Mouse (Mus musculus) left cerebral cortex, adult 2 months (tissue): Measurements from ENCODE around the gene Wfdc5. TPM values are rescaled to one million over a fixed set of nuclear protein-coding genes. Genes with fewer than 3 reads are reported as not detected.

Source experiments
- DNase-seq, 2 experiments: peaks; one replicate each; pipeline ENCODE4 v3.0.0; 2021 to 2022; ENCODE audit warnings: low spot score in 2 of 2, mixed read lengths in 1 of 2; ENCODE audit errors: extremely low spot score in 1 of 2
- H3K27ac ChIP-seq: fragments of 200-600 bp; 2 replicates; pipeline ENCODE4 v1.8.1; 2022
- H3K4me3 ChIP-seq: fragments of 200-600 bp; 2 replicates; pipeline ENCODE4 v1.8.1; 2022
- CTCF ChIP-seq: fragments of 200-600 bp; IDR thresholded peaks from 2 replicates; pipeline ENCODE4 v1.8.1; 2022; ENCODE audit warnings: antibody characterized with exemption, mild to moderate bottlenecking, moderate library complexity
- intact Hi-C: fragments of 180-260 bp; cut with DNase I; formaldehyde crosslinking; loops from one replicate; pipeline ENCODE4 v1.15.1; 2025
- total RNA-seq, 2 experiments: library from RNA; stranded (reverse); gene quantifications; 2 replicates each; pipeline ENCODE4 v1.2.3; 2021

Wfdc5 gene
- total RNA-seq, 2 experiments from 2014 or later: not detected

DNA sequence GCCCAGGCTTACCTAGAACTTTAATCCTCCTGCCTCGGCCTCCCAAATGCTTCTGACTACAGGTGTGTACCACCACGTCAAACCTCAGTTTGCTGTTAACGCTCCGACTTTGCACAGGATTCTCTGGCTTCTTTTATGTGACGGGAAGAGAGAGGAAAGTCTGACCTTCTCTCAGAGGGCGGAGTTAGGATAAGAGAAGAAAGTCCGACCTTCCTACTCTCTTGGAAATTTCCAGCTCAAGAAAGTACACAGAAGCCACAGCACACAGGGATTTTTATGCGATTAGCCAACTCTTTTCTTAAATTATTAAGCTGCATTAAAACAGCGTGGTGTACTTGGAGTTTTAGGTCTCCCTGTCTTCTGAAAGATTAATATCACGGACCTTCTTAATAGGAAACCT lies 38.0 kb downstream of the Wfdc5 start:
- intact Hi-C loops: no loop called here
- no peak for TF ChIP-seq CTCF
- Histone ChIP-seq H3K27ac (no peak overlapping the region), H3K4me3 (no peak overlapping the region)
- DNase-seq: no peak

DNA sequence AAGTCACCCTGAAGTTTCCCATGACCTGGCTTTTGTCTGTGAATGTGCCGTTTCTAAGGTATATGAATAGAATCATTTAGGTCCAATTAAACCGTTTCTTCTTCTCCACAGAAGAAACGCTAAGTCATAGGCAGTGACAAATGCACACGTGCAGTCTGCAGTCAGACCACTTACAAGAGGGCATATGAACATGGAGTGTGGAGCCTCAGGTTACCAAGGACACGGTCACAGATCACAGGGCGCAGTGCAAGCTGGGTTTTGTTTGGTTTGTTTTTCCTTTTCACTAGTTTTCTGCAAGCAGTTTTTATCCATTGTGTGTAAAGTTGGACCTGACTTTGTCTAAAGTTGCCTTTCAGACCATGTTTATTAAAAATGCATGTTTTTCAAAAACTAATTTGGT lies 38.5 kb downstream of the Wfdc5 start:
- Histone ChIP-seq H3K27ac (no peak overlapping the region), H3K4me3 (no peak overlapping the region)
- intact Hi-C loops: no loop called here
- TF ChIP-seq CTCF: no peak
- DNase-seq: no peak

DNA sequence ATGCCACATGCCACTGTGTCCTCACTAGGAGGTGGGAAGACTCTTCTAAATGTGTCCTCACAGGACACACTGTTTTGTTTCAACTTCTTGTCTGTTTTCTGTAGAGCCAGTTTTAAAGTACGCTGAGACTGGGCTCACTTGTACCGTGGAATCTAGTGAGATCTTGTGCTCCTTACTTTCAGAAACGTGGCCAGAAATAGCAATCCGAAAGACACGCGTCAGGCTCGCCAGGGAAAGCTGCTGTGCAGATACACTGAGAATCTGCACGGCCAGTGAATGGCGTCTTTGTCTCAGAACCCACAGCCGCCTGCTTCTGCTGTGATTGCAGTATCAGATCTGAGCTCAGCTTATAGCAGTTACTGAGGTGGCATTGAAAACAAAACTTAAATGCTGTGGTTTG lies 40.5 kb downstream of the Wfdc5 start:
- peak; percentile 22 to 27 for DNase-seq
- no peak for TF ChIP-seq CTCF
- intact Hi-C loops: no loop called here
- Histone ChIP-seq H3K27ac (peak overlapping the region; percentile 66), H3K4me3 (no peak overlapping the region)

DNA sequence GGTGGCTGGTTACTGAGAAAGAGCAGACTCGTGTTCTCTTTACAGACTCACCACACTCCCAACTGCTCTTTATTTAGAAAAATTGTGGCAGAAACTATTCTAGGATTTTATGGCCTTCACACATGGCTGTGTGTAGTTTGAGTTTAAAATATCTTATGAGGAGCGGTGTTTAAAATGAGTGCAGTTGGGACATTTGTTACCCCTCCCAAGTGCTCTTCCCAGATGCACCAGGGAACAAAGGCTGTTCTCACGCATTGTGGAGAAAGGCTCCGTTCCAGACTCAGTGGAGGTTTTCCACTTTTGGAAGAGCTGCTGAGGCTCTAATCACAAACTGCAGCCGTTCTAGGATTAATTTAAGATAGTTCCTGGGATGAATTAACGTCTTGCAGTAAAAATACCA lies 44.8 kb downstream of the Wfdc5 start:
- no peak overlapping the region for H3K4me3 ChIP-seq
- no peak for TF ChIP-seq CTCF
- DNase-seq: peak in 1 of 2 experiments; percentile 32
- intact Hi-C loops: loop anchor here (2.0 kb wide), 2 partner anchors 33 to 269 kb away; partner anchors contain the start of gene Kcns1
- H3K27ac ChIP-seq: peak overlapping the region; percentile 70

DNA sequence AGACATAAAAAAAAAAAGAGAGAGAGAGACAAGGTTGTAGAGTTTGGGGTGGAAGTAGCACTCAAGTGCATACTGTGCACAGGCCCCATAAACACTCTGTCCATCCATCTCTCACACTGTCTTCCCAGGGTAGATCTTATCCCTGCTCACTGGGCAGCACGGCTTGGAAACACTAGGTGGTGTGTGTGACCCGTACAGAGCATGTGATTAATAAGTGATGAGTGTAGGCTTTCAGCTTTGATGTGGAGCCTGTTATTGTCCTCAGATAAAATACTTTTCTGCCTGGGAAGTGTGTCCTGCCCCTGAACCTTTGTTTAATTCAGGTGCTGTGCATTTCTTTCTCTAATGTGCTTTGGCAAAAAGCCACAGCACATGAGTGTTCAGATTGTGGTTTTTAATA lies 46.1 kb downstream of the Wfdc5 start:
- intact Hi-C loops: loop anchor here (2.0 kb wide), 2 partner anchors 34 to 270 kb away; partner anchors contain the start of gene Kcns1
- DNase-seq: no peak

DNA sequence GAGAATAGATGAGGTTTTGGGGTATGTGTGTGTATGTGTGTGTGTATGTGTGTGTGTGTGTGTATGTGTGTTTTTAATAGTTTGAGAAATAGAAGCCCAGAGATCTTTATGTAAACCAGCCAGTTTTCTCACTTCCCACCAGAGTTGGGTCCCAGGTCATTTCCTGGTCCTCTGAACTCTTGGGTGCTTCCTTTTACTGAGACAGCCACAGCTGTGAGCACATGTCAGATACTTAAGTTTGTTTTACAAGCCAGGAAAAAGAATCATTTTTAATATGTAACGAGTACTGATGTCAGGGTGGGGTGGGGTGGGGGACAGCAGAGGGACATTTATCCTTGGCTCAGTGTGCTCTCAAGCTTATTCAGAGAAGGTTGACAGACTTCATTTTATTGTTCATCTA lies 47.2 kb downstream of the Wfdc5 start:
- intact Hi-C loops: loop anchor here (2.0 kb wide), 2 partner anchors 213 to 253 kb away; partner anchors contain the start of gene Slpi
- no peak for DNase-seq
- H3K27ac ChIP-seq: no peak overlapping the region
- H3K4me3 ChIP-seq: no peak overlapping the region
- TF ChIP-seq CTCF: no peak

More for the DNA sequence above, 46.1 kb downstream of the Wfdc5 start:
- Histone ChIP-seq H3K4me3 (no peak overlapping the region), H3K27ac (peak overlapping the region; percentile 70; the same call in 1 of the 2 replicates)
- peak; percentile 18 for TF ChIP-seq CTCF

DNA sequence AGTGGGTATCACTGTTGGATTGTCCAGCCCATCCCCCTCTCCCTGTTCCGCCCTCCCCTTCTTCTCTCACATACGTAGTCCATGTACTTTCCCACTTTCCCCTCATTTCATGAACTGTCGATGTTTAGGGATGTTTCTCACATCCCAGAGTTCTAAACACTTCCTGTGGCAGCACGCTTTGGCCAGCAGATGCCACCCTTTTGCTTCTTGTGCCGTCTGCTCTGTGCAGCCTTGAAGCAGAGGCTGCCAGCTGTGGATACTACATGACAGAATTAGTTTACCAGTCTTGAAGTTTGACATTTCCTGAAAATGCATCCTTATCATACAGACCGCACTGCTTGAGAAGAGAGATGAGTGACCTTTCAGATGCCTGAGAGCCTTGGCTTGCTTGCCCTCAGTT lies 48.0 kb downstream of the Wfdc5 start:
- intact Hi-C loops: loop anchor here (1.0 to 2.0 kb wide), 3 partner anchors 46 to 254 kb away; partner anchors contain the start of gene Slpi

DNA sequence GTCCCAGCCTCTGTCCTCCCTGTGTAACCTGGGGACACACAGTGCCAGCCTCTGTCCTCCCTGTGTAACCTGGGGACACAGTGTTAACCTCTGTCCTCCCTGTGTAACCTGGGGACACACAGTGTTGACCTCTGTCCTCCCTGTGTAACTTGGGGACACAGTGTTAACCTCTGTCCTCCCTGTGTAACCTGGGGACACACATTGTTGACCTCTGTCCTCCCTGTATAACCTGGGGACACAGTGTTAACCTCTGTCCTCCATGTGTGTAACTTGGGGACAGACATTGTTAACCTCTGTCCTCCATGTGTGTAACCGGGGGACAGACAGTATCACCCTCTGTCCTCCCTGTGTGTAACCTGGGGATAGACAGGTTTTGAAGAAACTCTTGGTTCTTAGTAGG lies 51.0 kb downstream of the Wfdc5 start:
- no peak for TF ChIP-seq CTCF
- Histone ChIP-seq H3K27ac (no peak overlapping the region), H3K4me3 (no peak overlapping the region)
- DNase-seq: no peak
- intact Hi-C loops: no loop called here

More for the DNA sequence above, 48.0 kb downstream of the Wfdc5 start:
- no peak overlapping the region for H3K27ac ChIP-seq
- no peak overlapping the region for H3K4me3 ChIP-seq
- peak; percentile 33 to 34 for DNase-seq
- peak; percentile 68 for TF ChIP-seq CTCF

DNA sequence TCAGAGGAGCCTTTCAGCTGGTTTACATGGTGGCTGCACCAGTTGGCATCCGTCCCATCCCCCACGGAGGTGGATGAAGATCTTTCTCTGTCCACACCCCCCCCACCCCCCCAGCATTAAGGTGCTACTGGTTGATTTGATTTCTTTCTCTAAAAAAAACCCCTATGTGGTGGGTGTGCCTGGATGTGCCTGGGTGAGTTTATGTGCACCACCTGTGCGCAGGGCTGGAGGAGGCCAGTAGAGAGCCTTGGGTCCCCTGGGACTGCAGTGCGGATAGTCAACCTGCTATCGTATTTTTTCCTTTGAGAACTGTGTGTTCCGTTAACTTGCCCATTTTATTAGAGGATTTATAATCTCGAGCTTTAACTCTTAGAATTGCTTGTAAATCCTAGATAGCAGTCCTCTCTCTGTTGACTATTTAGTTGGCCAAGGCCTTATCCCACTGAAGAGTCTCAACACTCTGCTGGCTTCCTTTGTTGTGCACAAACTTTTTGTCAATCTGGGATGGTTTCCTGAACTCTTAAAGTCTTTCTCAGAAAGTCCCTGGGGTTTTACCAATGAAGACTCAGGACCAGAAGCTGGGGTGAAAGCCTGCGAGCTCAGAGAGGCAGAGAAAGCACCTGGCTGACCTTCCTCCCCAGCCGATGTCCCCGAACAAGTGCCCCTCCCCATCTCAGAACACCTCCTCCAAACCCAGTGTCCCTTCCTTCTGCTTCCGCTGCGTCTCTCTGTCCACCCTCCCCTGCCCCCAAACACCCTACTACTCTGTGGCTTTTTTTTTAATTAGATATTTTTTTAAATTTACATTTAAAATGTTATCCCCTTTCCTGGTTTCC lies 53.7 kb downstream of the Wfdc5 start:
- H3K27ac ChIP-seq: no peak overlapping the region
- intact Hi-C loops: no loop called here
- no peak overlapping the region for H3K4me3 ChIP-seq
- TF ChIP-seq CTCF: no peak
- no peak for DNase-seq

DNA sequence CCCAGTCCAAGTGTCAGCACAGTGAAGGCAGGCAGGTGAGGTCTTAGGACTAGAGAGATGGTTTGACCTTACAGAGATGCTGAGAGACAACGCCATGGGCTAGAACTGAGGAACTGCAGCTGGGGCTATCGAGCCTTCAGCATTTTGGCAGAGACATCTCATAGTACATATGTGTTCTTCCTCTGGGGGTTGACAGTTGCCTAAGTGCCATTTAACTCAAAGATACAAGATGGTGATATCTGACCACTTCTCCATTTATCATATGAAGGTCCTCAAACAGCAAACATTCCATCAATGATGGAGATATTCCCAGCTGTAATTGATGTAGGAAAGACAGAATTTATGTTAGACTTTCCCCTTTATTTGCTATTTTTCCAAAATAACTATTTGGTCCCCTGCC lies 55.2 kb downstream of the Wfdc5 start:
- intact Hi-C loops: loop anchor here (2.0 kb wide), 1 partner anchor 262 kb away; the partner anchor contains the start of gene Slpi
- Histone ChIP-seq H3K4me3 (no peak overlapping the region), H3K27ac (no peak overlapping the region)
- TF ChIP-seq CTCF: no peak
- no peak for DNase-seq

DNA sequence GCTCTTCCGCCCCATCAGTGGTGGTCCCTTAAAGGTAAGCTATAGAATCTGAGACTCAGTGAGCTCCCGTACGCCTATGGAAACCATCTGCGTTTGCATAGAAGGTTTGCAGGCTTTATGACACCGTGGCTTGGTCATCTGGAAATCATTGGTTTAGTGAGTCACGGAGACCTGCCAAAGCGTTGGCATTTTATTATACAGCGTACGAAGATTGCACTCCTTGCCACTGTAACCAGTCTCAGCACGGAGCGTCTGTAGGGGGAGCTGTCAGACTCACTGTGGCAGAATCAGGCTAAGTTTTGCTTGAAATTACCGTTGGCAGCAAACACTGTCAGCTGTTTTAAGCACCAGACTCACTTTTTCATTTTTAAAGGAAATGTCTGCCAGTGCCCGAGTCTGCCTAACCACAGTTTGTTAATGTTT lies 56.0 kb downstream of the Wfdc5 start:
- intact Hi-C loops: loop anchor here (2.0 kb wide), 1 partner anchor 262 kb away; the partner anchor contains the start of gene Slpi

More for the DNA sequence above, 56.0 kb downstream of the Wfdc5 start:
- Histone ChIP-seq H3K27ac (no peak overlapping the region), H3K4me3 (no peak overlapping the region)
- peak; percentile 59 to 64 for DNase-seq
- TF ChIP-seq CTCF: peak; percentile 71

Other genes with a start within 250 kb of the Wfdc5 start
- 100 to 1,000 TPM; 440 to 460 TPM for gene Ywhab, start 187.8 kb downstream of the Wfdc5 start, total RNA-seq
- gene Pabpc1l, start 157.3 kb downstream of the Wfdc5 start, total RNA-seq: 1 to 10 TPM in 1 of 2 experiments, under 1 TPM in 1; 0.84 to 1.1 TPM
- gene Stk4, start 112.4 kb downstream of the Wfdc5 start, total RNA-seq: 10 to 100 TPM; 32.4 to 41.9 TPM
- gene Tomm34, start 111.6 kb downstream of the Wfdc5 start, total RNA-seq: 10 to 100 TPM; 79.2 to 83.9 TPM
- gene Kcns1, start 11.6 kb downstream of the Wfdc5 start, total RNA-seq: 10 to 100 TPM; 20.3 to 20.7 TPM
- not detected for gene Wfdc12, start 7.9 kb upstream of the Wfdc5 start, total RNA-seq
- gene Wfdc15a, start 17.4 kb upstream of the Wfdc5 start, total RNA-seq: not detected
- not detected for gene Wfdc15b, start 38.9 kb upstream of the Wfdc5 start, total RNA-seq
- not detected for gene Svs2, start 55.7 kb upstream of the Wfdc5 start, total RNA-seq
- gene Svs3b, start 73.9 kb upstream of the Wfdc5 start, total RNA-seq: not detected
- not detected for gene Svs4, start 95.7 kb upstream of the Wfdc5 start, total RNA-seq
- not detected for gene Svs3a, start 106.5 kb upstream of the Wfdc5 start, total RNA-seq
- gene Svs6, start 134.0 kb upstream of the Wfdc5 start, total RNA-seq: not detected
- gene Svs5, start 150.0 kb upstream of the Wfdc5 start, total RNA-seq: not detected
- not detected for gene Slpi, start 206.4 kb upstream of the Wfdc5 start, total RNA-seq
- under 1 TPM; 0.20 to 0.23 TPM for gene Rbpjl, start 220.4 kb upstream of the Wfdc5 start, total RNA-seq
- gene Matn4, start 222.4 kb upstream of the Wfdc5 start, total RNA-seq: 10 to 100 TPM; 10.4 to 11.0 TPM